Mouse (Mus musculus) cerebellum, adult 18-20 months (tissue): Measurements from ENCODE around the gene Psmb3.

Source experiments
- DNase-seq, 2 experiments: peaks; one replicate each; pipeline ENCODE4 v3.0.0; 2021

Psmb3 gene

GRCm38 (mm10) chr11:97668160-97668559, 35.0 kb upstream of the Psmb3 start:
- DNase-seq, result peak in 1 of 2 experiments; percentile 28

DNA sequence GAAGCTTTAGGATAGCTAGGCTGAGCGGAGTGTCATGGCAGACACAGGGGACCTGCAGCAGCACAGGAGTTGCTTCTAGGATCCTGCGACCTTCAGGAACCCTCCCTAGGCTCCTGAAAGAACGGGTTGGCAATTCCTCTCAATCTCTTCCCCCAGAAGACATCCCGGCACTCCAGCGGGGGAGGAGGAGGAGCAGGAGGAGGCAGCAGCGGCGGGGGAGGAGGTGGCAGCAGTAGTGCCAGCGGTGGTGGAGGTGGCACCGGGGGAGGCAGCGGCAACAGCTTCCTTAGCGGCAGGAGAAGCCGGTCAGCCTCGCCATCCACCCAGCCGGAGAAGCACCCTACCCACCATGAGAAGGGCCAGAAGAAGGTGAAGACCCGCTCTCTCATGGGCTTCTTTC, 33.9 kb upstream of the Psmb3 start:
- DNase-seq, result peak in 1 of 2 experiments; percentile 20

GRCm38 (mm10) chr11:97669829-97670228, 33.4 kb upstream of the Psmb3 start:
- DNase-seq, result peak in 1 of 2 experiments; percentile 48

DNA sequence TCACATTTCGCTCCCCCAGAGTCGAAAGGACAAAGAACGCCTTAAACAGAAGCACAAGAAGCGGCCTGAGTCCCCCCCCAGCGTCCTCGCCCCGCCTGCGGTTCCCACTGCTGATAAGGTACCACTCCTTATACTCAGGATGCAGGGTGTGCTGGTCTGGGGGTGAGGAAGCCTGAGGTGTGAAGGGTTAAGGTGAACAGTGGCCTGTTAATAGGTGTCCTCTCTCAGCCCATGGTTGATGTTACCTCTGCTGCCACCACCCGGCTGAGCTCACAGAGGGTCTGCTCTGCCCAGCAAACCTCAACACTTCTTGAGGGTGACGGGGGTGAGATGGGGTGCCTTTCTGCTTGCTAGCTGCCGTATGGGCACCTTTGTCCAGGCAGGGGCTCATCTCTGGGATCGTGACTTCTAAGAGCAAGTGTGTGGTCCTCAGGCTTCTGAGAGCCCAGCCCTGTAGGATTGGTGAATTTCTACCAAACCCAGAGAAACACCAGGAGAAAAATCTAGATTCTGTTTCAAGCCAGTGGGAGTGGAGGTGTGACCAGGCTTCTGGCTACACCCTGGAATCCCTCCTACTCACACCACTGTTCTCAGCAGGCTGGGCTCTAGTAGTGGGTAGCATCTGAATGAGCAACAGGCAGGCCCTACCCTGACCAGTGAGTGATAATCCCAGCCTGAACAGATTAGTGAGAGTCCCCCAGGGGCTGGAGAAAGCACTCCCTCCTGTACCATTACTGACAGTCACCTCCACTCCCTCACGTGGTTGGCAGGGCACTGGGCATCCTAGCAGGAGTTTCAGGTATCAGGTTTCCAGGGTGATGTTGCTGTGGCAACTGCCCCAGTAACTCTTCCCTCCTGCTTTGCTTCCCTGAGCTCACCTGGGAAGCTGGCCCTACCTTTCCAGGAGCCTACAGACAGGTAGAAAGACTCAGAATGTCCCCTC, 32.7 kb upstream of the Psmb3 start:
- peak in 1 of 2 experiments; percentile 10 for DNase-seq

DNA sequence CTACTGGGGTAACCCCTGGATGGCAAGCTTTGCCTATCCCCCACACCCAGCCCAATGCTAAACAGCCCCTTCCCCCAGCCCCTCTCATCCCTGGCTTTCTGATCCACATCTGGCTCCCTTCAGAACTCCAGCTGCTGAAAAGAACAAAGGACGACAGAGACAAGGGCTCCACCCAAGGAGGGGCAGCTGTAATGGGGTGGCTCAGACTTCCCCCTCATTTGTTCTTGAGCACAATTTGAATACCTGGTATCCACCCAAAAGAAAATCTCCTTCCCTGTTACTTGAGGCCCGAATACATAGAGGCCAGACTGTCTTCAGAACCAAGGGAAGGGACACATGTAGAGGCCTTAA, 32.0 kb upstream of the Psmb3 start:
- no peak for DNase-seq

DNA sequence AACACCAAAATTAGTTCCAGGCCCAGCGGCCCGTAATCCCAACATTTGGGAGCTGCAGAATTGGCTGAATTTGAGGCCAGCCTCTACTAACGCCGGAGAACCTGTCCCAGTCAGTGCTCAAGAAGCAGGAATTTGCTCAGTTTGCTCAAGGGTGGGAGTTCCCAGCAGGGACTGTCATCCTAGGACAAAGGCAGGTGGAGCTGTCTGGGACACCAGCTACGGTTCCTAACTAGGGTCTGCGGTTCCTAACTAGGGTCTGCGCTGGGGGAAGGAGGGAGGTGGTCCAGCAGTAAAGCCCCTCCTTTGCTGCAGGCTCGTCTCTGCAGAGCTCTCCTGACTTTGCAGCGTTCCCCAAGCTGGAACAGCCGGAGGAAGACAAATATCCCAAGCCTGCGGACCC, 30.1 kb upstream of the Psmb3 start:
- DNase-seq, result no peak

DNA sequence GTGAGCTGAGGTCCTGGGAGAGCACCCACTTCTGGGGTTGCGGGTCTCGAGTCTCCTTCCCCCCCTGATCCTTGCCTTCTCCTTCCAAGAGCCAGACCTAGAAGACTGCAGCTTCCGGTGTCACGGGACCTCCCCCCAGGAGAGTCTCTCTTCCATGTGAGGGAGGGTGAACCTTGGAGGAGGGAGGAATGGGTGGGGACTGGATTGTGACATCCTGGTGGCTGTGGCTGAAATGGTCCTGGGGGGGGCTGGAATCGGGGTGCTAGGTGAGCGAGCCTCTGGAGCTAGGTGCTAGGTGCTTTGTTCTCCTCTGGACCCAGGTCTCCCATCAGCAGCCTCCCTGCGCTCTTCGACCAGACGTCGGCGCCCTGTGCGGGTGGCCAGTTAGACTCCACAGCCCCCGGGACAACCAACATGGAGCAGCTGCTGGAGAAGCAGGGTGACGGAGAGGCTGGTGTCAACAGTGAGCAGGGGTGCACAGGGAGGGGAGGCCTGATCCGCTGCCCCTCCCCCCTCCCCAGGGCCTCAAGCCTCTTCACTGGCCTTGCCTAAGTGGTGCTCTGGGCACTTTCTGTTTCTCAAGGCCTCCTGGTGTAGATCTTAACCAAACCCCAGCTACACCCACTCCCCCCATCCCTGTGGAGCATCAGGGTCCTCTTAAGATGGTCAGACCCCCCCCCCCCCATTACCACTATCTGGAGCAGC, 27.0 kb upstream of the Psmb3 start:
- DNase-seq, result no peak

GRCm38 (mm10) chr11:97677381-97677780, 25.8 kb upstream of the Psmb3 start:
- DNase-seq, result no peak

- no peak for DNase-seq
These were observed 25.4 kb upstream of the Psmb3 start for GRCm38 (mm10) chr11:97677842-97678241.

- DNase-seq, result no peak
These were observed 24.9 kb upstream of the Psmb3 start for GRCm38 (mm10) chr11:97678301-97678700.

DNA sequence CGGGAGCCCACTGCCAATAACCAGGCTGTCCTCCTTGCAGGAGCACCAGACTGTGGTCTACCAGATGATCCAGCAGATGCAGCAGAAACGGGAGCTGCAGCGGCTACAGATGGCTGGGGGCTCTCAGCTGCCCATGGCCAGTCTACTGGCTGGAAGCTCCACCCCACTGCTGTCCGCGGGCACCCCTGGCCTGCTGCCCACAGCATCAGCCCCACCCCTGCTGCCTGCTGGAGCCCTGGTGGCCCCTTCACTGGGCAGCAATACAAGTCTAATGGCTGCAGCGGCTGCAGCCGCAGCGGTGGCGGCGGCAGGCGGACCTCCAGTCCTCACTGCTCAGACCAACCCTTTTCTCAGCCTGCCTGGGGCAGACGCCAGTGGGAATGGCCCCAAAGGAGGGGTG, 22.8 kb upstream of the Psmb3 start:
- DNase-seq, result no peak

- DNase-seq, result no peak
These were observed 20.6 kb upstream of the Psmb3 start for GRCm38 (mm10) chr11:97682504-97683055.

GRCm38 (mm10) chr11:97684063-97684680, 19.0 kb upstream of the Psmb3 start:
- DNase-seq, result no peak

DNA sequence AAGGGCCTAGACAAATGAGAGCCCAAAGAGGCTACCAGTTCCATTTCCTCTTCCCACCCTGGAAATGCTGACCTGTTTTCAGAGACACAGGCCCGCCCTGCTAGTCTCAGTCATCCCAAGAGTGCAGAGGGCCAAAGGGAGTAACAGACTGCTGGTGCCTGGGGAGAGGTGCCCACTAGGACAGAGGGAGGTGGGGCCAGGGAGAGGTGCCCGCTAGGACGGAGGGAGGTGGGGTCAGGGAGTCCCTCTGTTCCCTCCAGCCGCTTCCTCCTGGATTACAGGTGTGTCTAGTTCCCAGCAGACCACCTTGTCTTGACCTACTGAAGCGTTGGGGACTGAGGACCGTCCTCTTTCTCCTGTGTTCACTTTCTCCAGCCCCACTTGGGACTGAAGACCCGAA, 18.4 kb upstream of the Psmb3 start:
- DNase-seq, result no peak

DNA sequence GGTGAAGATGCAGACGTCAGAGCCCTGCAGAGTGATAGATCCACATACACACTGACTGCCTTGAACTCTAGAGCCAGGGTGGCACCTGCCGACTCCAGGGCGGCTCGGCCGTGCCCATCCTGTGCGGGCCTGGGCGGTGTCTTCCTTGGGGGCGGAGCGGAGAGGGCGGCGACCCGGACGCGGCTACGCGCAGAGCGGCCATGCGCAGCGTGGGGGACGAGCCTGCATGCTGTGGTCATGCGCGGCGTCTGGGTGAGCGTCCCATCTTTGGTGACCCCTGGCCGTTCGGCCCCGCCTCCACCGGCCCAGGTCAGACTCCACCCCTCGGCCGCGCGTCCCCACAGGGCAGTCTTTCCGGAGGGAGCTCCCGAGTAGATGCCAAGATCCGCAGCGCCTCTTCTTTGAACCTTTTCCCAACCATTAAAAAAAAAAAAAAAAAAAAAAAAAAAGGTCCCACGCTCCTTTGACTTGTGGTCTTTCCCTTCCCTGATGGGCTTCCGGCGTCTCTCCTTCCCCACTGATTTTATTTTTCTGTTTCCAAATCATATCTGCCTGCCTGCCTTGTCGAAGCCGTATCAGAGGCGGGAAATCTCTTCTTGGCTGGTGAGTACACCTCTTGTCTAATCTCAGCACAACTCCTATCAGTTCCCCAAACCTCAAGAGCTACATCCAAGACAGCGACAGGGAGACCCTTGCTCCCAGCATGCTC, 17.4 kb upstream of the Psmb3 start, which contains the start of gene Cisd3:
Cisd3 (plus strand) TSS at position 214 of the 709 bp plus-strand sequence.
- DNase-seq, result peak; percentile 94 to 96

DNA sequence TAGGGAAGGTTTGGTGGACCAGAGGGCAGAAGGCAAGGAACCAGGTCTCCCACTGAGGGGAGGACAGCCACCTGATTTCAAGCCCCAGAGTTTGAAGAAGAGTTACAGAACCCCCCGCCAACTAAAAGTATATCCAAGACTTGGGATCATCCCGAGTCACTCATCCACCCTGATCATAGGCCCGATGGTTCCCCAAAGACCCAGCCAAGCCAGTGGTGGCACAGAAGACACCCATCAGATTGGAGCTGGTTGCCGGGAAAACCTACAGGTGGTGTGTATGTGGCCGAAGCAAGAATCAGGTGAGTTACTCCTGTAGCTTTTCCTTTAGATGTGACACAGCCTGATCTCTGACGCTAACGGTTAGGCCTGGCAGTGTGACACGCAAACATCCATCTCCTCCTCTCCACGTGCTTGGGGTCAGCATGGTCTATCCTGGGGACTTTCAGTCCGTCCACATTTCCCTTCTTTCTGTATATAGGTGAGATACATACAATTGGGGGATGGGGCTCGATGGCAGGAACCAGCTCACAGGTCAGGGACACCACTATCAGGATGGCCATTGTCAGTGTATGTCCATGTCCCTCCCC, 16.8 kb upstream of the Psmb3 start:
- no peak for DNase-seq

DNA sequence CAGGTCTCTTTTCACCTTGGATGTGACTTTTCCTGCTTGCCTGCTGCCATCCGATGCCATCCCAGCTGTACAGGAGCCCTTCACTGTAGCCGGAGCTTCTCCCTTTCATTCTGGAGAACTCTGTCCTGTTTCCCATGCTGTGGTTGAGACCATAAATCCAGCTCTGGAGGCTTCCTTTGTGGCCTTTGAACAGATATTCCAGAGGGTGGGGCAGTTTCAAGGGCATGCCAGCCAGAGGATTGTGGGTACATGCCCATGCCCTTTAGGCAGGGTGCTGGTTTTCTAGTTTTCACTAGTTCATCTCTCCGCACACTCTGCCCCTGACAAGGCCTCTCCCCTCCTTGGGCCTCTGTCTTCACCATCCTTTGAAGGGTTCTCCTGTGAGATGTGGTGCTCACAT, 16.1 kb upstream of the Psmb3 start:
- no peak for DNase-seq

- peak; percentile 48 to 71 for DNase-seq
These were observed 13.3 kb upstream of the Psmb3 start for GRCm38 (mm10) chr11:97689861-97690260.

- no peak for DNase-seq
These were observed 8.8 kb upstream of the Psmb3 start for GRCm38 (mm10) chr11:97694435-97694834.

- DNase-seq, result peak in 1 of 2 experiments; percentile 40
These were observed 8.1 kb upstream of the Psmb3 start for GRCm38 (mm10) chr11:97694921-97695711.

- no peak for DNase-seq
These were observed 7.3 kb upstream of the Psmb3 start for GRCm38 (mm10) chr11:97695712-97696401.
